Mouse (Mus musculus) lung, adult 2 months (tissue): ENCODE results near the gene Dtd2. TPM values are rescaled to one million over a fixed set of nuclear protein-coding genes. Genes with fewer than 3 reads are reported as not detected.
A peak's percentile ranks its signal among the peaks of the same experiment; 100 is the strongest.

Experiments
- DNase-seq: peaks from one replicate; pipeline ENCODE4 v3.0.0; 2022
- H3K4me1 ChIP-seq: fragments of 200-500 bp; 2 replicates; pipeline ENCODE4 v1.6.1; 2011; ENCODE audit warnings: low read length; ENCODE audit not compliant: control insufficient read depth, insufficient read depth
- H3K4me3 ChIP-seq: fragments of 200-500 bp; replicated peaks from 2 replicates; pipeline ENCODE3; 2011; ENCODE audit warnings: low read depth, mild to moderate bottlenecking, control low read depth, low read length; ENCODE audit errors: extremely low read depth
- CTCF ChIP-seq: fragments of 200-500 bp; IDR thresholded peaks from 2 replicates; pipeline ENCODE4 v1.5.1; 2011; ENCODE audit warnings: mild to moderate bottlenecking, low read length, control low read depth; ENCODE audit not compliant: insufficient read depth
- POLR2A ChIP-seq: fragments of 200-500 bp; IDR thresholded peaks from 2 replicates; pipeline ENCODE4 v1.6.1; 2011; ENCODE audit warnings: low read depth, mild to moderate bottlenecking, control low read depth, low read length, borderline replicate concordance; ENCODE audit errors: extremely low read depth
- WGBS: fragments of 180-500 bp; shearing (Covaris S2); methylation state at CpG from one replicate; pipeline ENCODE4 v1.1.7; 2018; 5-methylcytosine and 5-hydroxymethylcytosine counted together
- polyA plus RNA-seq: library from polyadenylated mRNA; depleted of rRNA; stranded (reverse); fragments of >200 nt; gene quantifications from 2 replicates; pipeline ENCODE4 v1.2.3, GENCODE M21; 2012

Gene Dtd2
- polyA plus RNA-seq, 1 experiment, result 4.6 TPM

GRCm38 (mm10) chr12:51988536-51988935 lies 17.8 kb downstream of the Dtd2 start:
- TF ChIP-seq POLR2A (no peak), CTCF (no peak)
- WGBS, result 74% methylated on average over 5 of the region's 5 CpGs
- no peak for DNase-seq
- Histone ChIP-seq H3K4me3 (no peak overlapping the region), H3K4me1 (no peaks in the 10 kb centered on the region)

GRCm38 (mm10) chr12:51985826-51986225 lies 20.5 kb downstream of the Dtd2 start:
- WGBS, result 72% methylated on average over 4 of the region's 4 CpGs
- Histone ChIP-seq H3K4me3 (no peak overlapping the region), H3K4me1 (no peaks in the 10 kb centered on the region)
- TF ChIP-seq CTCF (no peak), POLR2A (no peak)
- DNase-seq, result no peak

- H3K4me3 ChIP-seq, result no peak overlapping the region
- WGBS, result 83% methylated on average over 3 of the region's 3 CpGs
- DNase-seq, result no peak
- no peaks in the 10 kb centered on the region for H3K4me1 ChIP-seq
- TF ChIP-seq CTCF, result no peak
- no peak for TF ChIP-seq POLR2A
These were observed 21.0 kb downstream of the Dtd2 start for GRCm38 (mm10) chr12:51985163-51985748.

- WGBS, result 94% methylated on average over 1 of the region's 1 CpGs
- no peaks in the 10 kb centered on the region for H3K4me1 ChIP-seq
- no peak overlapping the region for H3K4me3 ChIP-seq
- no peak for DNase-seq
- TF ChIP-seq CTCF, result no peak
- TF ChIP-seq POLR2A, result no peak
These were observed 22.7 kb downstream of the Dtd2 start for GRCm38 (mm10) chr12:51983625-51984024.

GRCm38 (mm10) chr12:51976531-51976930 lies 29.8 kb downstream of the Dtd2 start:
- WGBS, result 54% methylated on average over 9 of the region's 9 CpGs
- DNase-seq, result no peak
- no peak for TF ChIP-seq POLR2A
- no peak overlapping the region for H3K4me3 ChIP-seq
- H3K4me1 ChIP-seq, result no peaks in the 10 kb centered on the region

- Histone ChIP-seq H3K4me1 (peaks cover 3% of the 10 kb centered on the region), H3K4me3 (no peak overlapping the region)
- DNase-seq, result no peak
- 82% methylated on average over 1 of the region's 1 CpGs for WGBS
- TF ChIP-seq CTCF, result no peak
- no peak for TF ChIP-seq POLR2A
These were observed 31.9 kb downstream of the Dtd2 start for GRCm38 (mm10) chr12:51974381-51974780.

GRCm38 (mm10) chr12:51972269-51973065 lies 33.8 kb downstream of the Dtd2 start:
- 78% methylated on average over 5 of the region's 5 CpGs for WGBS
- peaks cover 3% of the 10 kb centered on the region for H3K4me1 ChIP-seq
- no peak for DNase-seq
- no peak for TF ChIP-seq POLR2A
- TF ChIP-seq CTCF, result 0 out of 2 replicates have a peak, but pooled peaks have one; percentile 10
- H3K4me3 ChIP-seq, result no peak overlapping the region

DNA sequence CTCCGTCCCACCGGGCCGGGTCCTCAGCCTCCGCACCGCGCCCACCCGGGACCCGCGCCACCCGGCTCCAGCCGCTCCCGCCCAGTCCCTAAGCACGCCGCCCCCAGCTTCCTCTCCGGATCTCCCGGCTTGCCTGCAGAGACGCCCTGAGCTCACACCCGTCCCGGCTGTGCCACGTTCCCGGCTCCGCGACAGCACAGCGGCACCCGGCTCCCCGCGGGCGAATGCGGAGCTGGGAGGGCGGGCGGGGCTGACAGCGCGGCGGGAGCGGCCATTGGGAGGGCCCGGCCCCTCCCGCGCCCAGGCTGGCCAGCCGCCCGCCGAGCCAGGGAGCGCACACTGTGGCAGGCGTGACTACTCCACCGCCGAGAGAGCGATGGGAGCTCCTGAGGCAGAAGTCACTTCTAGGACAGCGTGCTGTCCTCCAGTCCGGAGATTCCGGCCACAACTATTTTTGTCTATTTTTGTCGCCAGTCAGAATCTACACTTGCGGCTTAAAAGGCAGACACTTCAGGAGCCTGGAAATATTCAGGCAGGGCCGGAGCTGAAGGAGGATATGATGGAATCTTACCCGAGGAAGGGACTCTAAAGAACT lies 35.1 kb downstream of the Dtd2 start, which contains the start of gene Heatr5a:
Gene Heatr5a, minus strand, starts transcription at position 252 of the 595 bp plus-strand sequence.
- under 1% methylated on average over 53 of the region's 53 CpGs for WGBS
- peaks cover 3% of the 10 kb centered on the region for H3K4me1 ChIP-seq
- no peak for TF ChIP-seq CTCF
- peak; percentile 47; the same call in 1 of the 2 replicates for TF ChIP-seq POLR2A
- H3K4me3 ChIP-seq, result peak within 1 kb of the TSS; percentile 79
- DNase-seq, result peak; percentile 86

- H3K4me3 ChIP-seq, result peak overlapping the region; percentile 78
- WGBS, result 1% methylated on average over 33 of the region's 35 CpGs
- no peak for DNase-seq
- peaks cover 3% of the 10 kb centered on the region for H3K4me1 ChIP-seq
- TF ChIP-seq CTCF (no peak), POLR2A (no peak)
These were observed 35.8 kb downstream of the Dtd2 start for GRCm38 (mm10) chr12:51970352-51971069.
